Mouse (Mus musculus): ENCODE data around the gene Cyp2d22.

DNA sequence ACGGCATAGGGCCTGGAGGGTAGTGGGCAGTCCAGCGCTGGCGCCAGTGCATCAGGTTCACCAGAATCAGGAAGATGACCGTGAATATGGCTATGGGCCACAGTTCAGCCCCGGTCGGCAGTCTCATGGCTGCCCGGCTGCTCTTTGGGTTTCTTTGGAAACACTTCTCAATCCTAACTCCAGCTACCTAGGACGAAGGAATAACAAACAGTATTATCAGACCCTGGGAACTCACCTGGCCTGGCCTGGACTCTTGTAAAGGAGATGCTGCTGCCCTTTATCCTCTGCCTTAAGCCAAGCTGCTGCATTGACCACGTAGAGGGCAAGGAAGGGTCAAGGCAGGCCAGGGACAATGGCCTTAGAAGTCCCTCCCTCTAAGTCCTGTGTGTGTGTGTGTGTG, 4.2 kb downstream of the Cyp2d22 start:
- no peak for TF ChIP-seq CTCF (IDR thresholded peaks at IDR 0.05; ENCODE audit: extremely low read depth, insufficient read length, insufficient replicate concordance, low read depth, low read length)
- no peak for TF ChIP-seq POLR2A (IDR thresholded peaks at IDR 0.05; ENCODE audit: low read depth, low read length)

Measured in small intestine, adult 2 months (tissue).